In genomic region chr11:97314751-97315503, GRCm38 (mm10) we compare ENCODE assay signal across 8 mouse cellular contexts. TPM values are rescaled to one million over a fixed set of nuclear protein-coding genes. Genes with fewer than 3 reads are reported as not detected.
DNase-seq lines count a peak whose midpoint lies in the region; ATAC-seq and TF ChIP-seq lines count a peak whose summit lies in the region.

No protein-coding gene starts in this region.

- DNase-seq in layer of hippocampus, adult 2 months (ENCODE audit: low spot score in 2 of 2): no peak
- DNase-seq in layer of hippocampus, postnatal 14 days (ENCODE audit: low spot score in 2 of 2): no peak
- no peak for DNase-seq in cerebellum, adult 9-11 months
- DNase-seq in cerebellum, postnatal 10 days: no peak

- H3K27ac ChIP-seq in layer of hippocampus, adult 2 months: peak overlapping the region; percentile 97
- no peak overlapping the region for H3K27ac ChIP-seq in embryonic facial prominence, embryonic 13.5 days
- peak overlapping the region; percentile 64 for H3K27ac ChIP-seq in intestine, postnatal 0 days (ENCODE audit: low read depth, low read length)
- H3K27ac ChIP-seq in neural tube, embryonic 12.5 days: no peak overlapping the region

- H3K27me3 ChIP-seq in embryonic facial prominence, embryonic 13.5 days: no peaks in the 10 kb centered on the region
- H3K27me3 ChIP-seq in intestine, postnatal 0 days (replicated peaks; ENCODE audit: control insufficient read depth, insufficient read depth, low read length): no peaks in the 10 kb centered on the region
- no peaks in the 10 kb centered on the region for H3K27me3 ChIP-seq in neural tube, embryonic 12.5 days (replicated peaks)

- no peak for TF ChIP-seq CTCF in layer of hippocampus, adult 2 months (conservative IDR thresholded peaks at IDR 0.05)
- TF ChIP-seq CTCF in intestine, postnatal 0 days (IDR thresholded peaks at IDR 0.05; ENCODE audit: low read depth): no peak

- ATAC-seq in embryonic facial prominence, embryonic 13.5 days (ENCODE audit: insufficient number of reproducible peaks, insufficient read depth, low FRiP score, low TSS enrichment, low read depth): no peak
- no peak; the same call in 1 of the 2 replicates for ATAC-seq in intestine, postnatal 0 days
- no peak; the same call in 1 of the 2 replicates for ATAC-seq in neural tube, embryonic 12.5 days (ENCODE audit: low FRiP score, low read depth)
- ATAC-seq in cerebellum, adult (ENCODE audit: insufficient number of reproducible peaks, low FRiP score, low TSS enrichment): no peak

- 47% methylated on average over 8 of the region's 8 CpGs for WGBS in embryonic facial prominence, embryonic 13.5 days
- 41% methylated on average over 8 of the region's 8 CpGs for WGBS in intestine, postnatal 0 days
- 52% methylated on average over 8 of the region's 8 CpGs for WGBS in neural tube, embryonic 12.5 days

- H3K4me3 ChIP-seq in layer of hippocampus, adult 2 months: peak overlapping the region; percentile 64
- peak overlapping the region; percentile 58 for H3K4me3 ChIP-seq in embryonic facial prominence, embryonic 13.5 days
- H3K4me3 ChIP-seq in intestine, postnatal 0 days (ENCODE audit: low read depth, low read length): peak overlapping the region; percentile 55; the same call in 1 of the 2 replicates
- H3K4me3 ChIP-seq in neural tube, embryonic 12.5 days: no peak overlapping the region; the same call in 1 of the 2 replicates

- 0 out of 2 replicates have a peak overlapping the region, but pooled peaks have one; percentile 74 for H3K9ac ChIP-seq in embryonic facial prominence, embryonic 13.5 days
- no peak overlapping the region for H3K9ac ChIP-seq in intestine, postnatal 0 days (ENCODE audit: low read depth, low read length)
- no peak overlapping the region for H3K9ac ChIP-seq in neural tube, embryonic 12.5 days

- H3K4me2 ChIP-seq in embryonic facial prominence, embryonic 13.5 days: peak overlapping the region; percentile 61
- peak overlapping the region; percentile 63 for H3K4me2 ChIP-seq in intestine, postnatal 0 days (replicated peaks; ENCODE audit: low read depth)
- H3K4me2 ChIP-seq in neural tube, embryonic 12.5 days (replicated peaks): peak overlapping the region; percentile 61

- H3K4me1 ChIP-seq in embryonic facial prominence, embryonic 13.5 days: peaks cover 20% of the 10 kb centered on the region
- H3K4me1 ChIP-seq in intestine, postnatal 0 days (replicated peaks; ENCODE audit: control insufficient read depth, insufficient read depth, low read length): no peaks in the 10 kb centered on the region
- H3K4me1 ChIP-seq in neural tube, embryonic 12.5 days: peaks cover 18% of the 10 kb centered on the region

- no peaks in the 10 kb centered on the region for H3K9me3 ChIP-seq in embryonic facial prominence, embryonic 13.5 days
- H3K9me3 ChIP-seq in intestine, postnatal 0 days (ENCODE audit: control insufficient read depth): no peaks in the 10 kb centered on the region
- H3K9me3 ChIP-seq in neural tube, embryonic 12.5 days: no peaks in the 10 kb centered on the region

- peaks cover 3% of the 10 kb centered on the region; the same call in 1 of the 2 replicates for H3K36me3 ChIP-seq in embryonic facial prominence, embryonic 13.5 days
- H3K36me3 ChIP-seq in intestine, postnatal 0 days (ENCODE audit: control insufficient read depth, insufficient read depth): no peaks in the 10 kb centered on the region
- H3K36me3 ChIP-seq in neural tube, embryonic 12.5 days: peaks cover 4% of the 10 kb centered on the region; the same call in 1 of the 2 replicates

RNA-seq across cellular contexts. Expression of gene Mrpl45, which starts 0.6 kb away (rescaled TPM):
- total RNA-seq in layer of hippocampus, adult 2 months (2021): 10 to 100 TPM; 24.9 to 30.3 TPM
- 10 to 100 TPM; 20.4 to 22.7 TPM for total RNA-seq in layer of hippocampus, postnatal 14 days (2021)
- 46.6 and 50.1 TPM in 2 replicates for polyA plus RNA-seq in embryonic facial prominence, embryonic 13.5 days (2015; fragmentation: Nextera tagmentation; extraction: Ambion mirVana)
- polyA plus RNA-seq in intestine, postnatal 0 days (2015; fragmentation: Nextera tagmentation; extraction: Ambion mirVana): 40.2 and 40.5 TPM in 2 replicates
- polyA plus RNA-seq in neural tube, embryonic 12.5 days (2016; fragmentation: Nextera tagmentation; extraction: Ambion mirVana): 42.3 and 48.9 TPM in 2 replicates

RNA-seq across cellular contexts. Expression of gene Npepps, which starts 34.5 kb away (rescaled TPM):
- 100 to 1,000 TPM; 142 to 151 TPM for total RNA-seq in layer of hippocampus, adult 2 months (2021)
- total RNA-seq in layer of hippocampus, postnatal 14 days (2021): 100 to 1,000 TPM; 138 TPM
- polyA plus RNA-seq in embryonic facial prominence, embryonic 13.5 days (2015; fragmentation: Nextera tagmentation; extraction: Ambion mirVana): 83.9 and 95.4 TPM in 2 replicates
- 41.9 and 54.7 TPM in 2 replicates for polyA plus RNA-seq in intestine, postnatal 0 days (2015; fragmentation: Nextera tagmentation; extraction: Ambion mirVana)
- polyA plus RNA-seq in neural tube, embryonic 12.5 days (2016; fragmentation: Nextera tagmentation; extraction: Ambion mirVana): 127 and 133 TPM in 2 replicates

RNA-seq across cellular contexts. Expression of gene Gpr179, which starts 37.0 kb away (rescaled TPM):
- under 1 TPM; 0.20 to 0.33 TPM for total RNA-seq in layer of hippocampus, adult 2 months (2021)
- total RNA-seq in layer of hippocampus, postnatal 14 days (2021): under 1 TPM; 0.21 to 0.24 TPM
- polyA plus RNA-seq in embryonic facial prominence, embryonic 13.5 days (2015; fragmentation: Nextera tagmentation; extraction: Ambion mirVana): 0.15 and 0.21 TPM in 2 replicates
- polyA plus RNA-seq in intestine, postnatal 0 days (2015; fragmentation: Nextera tagmentation; extraction: Ambion mirVana): 0.07 and 0.20 TPM in 2 replicates
- 0.19 and 0.50 TPM in 2 replicates for polyA plus RNA-seq in neural tube, embryonic 12.5 days (2016; fragmentation: Nextera tagmentation; extraction: Ambion mirVana)

RNA-seq across cellular contexts. Expression of gene Socs7, which starts 47.4 kb away (rescaled TPM):
- total RNA-seq in layer of hippocampus, adult 2 months (2021): 10 to 100 TPM; 79.5 to 79.7 TPM
- total RNA-seq in layer of hippocampus, postnatal 14 days (2021): 10 to 100 TPM; 75.2 to 77.8 TPM
- polyA plus RNA-seq in embryonic facial prominence, embryonic 13.5 days (2015; fragmentation: Nextera tagmentation; extraction: Ambion mirVana): 4.7 and 5.3 TPM in 2 replicates
- polyA plus RNA-seq in intestine, postnatal 0 days (2015; fragmentation: Nextera tagmentation; extraction: Ambion mirVana): 2.4 and 2.5 TPM in 2 replicates
- 7.9 and 9.0 TPM in 2 replicates for polyA plus RNA-seq in neural tube, embryonic 12.5 days (2016; fragmentation: Nextera tagmentation; extraction: Ambion mirVana)

Comparison
In these comparisons a context has a peak if more than half of its experiments do, and no peak if none do; other contexts are left out.
1. H3K27ac ChIP-seq: peak in layer of hippocampus, adult 2 months (single experiment) and intestine, postnatal 0 days (single experiment); none in embryonic facial prominence, embryonic 13.5 days (single experiment) and neural tube, embryonic 12.5 days (single experiment).
2. Peak in every context shown above with its lines, with median percentiles within 50 percentile points of each other: H3K4me2 ChIP-seq.